Mouse (Mus musculus) yolk sac, embryonic 10.5 days (tissue): ENCODE data around the gene Dynll1.

Experiments
- DNase-seq: peaks from one replicate; pipeline ENCODE4 v3.0.0-alpha.2; 2017; ENCODE audit warnings: low spot score

Gene Dynll1

GRCm38 (mm10) chr5:115300792-115301614 lies at the start of gene Dynll1:
TSS of gene Dynll1 (minus strand) at chr5:115300999.
- peak; percentile 99 for DNase-seq

- DNase-seq, result no peak
These were observed 48.4 kb upstream of the Dynll1 start for GRCm38 (mm10) chr5:115349225-115349555.

- peak; percentile 97 for DNase-seq
These were observed 47.9 kb upstream of the Dynll1 start, which contains the start of gene Cox6a1 for GRCm38 (mm10) chr5:115348546-115349224. TSS of gene Cox6a1 (minus strand) at chr5:115348981.

GRCm38 (mm10) chr5:115347564-115347963 lies 46.8 kb upstream of the Dynll1 start:
- DNase-seq, result peak; percentile 80

- DNase-seq, result no peak
These were observed 40.7 kb upstream of the Dynll1 start for GRCm38 (mm10) chr5:115341314-115342165.

- DNase-seq, result peak; percentile 89
These were observed 39.9 kb upstream of the Dynll1 start, which contains the start of the genes Gatc and Triap1 for GRCm38 (mm10) chr5:115340577-115341313. TSS of gene Gatc (minus strand) at chr5:115341178. TSS of gene Triap1 (plus strand) at chr5:115341225.

- no peak for DNase-seq
These were observed 39.2 kb upstream of the Dynll1 start for GRCm38 (mm10) chr5:115340007-115340406.

GRCm38 (mm10) chr5:115333626-115334025 lies 32.8 kb upstream of the Dynll1 start:
- DNase-seq, result no peak

GRCm38 (mm10) chr5:115330955-115331354 lies 30.2 kb upstream of the Dynll1 start:
- no peak for DNase-seq

GRCm38 (mm10) chr5:115327610-115328548 lies 27.1 kb upstream of the Dynll1 start:
- peak; percentile 53 for DNase-seq

GRCm38 (mm10) chr5:115326875-115327609 lies 26.2 kb upstream of the Dynll1 start, which contains the start of gene Srsf9:
TSS of gene Srsf9 (plus strand) at chr5:115327177.
- DNase-seq, result peak; percentile 94

- DNase-seq, result peak; percentile 36
These were observed 25.5 kb upstream of the Dynll1 start for GRCm38 (mm10) chr5:115326256-115326831.

GRCm38 (mm10) chr5:115319004-115319940 lies 18.5 kb upstream of the Dynll1 start:
- peak; percentile 85 for DNase-seq

GRCm38 (mm10) chr5:115317645-115318328 lies 17.0 kb upstream of the Dynll1 start:
- peak; percentile 58 for DNase-seq

- no peak for DNase-seq
These were observed 16.3 kb upstream of the Dynll1 start for GRCm38 (mm10) chr5:115316968-115317644.

- no peak for DNase-seq
These were observed 12.8 kb upstream of the Dynll1 start for GRCm38 (mm10) chr5:115313668-115313943.
